Comparison of ENCODE assay signal across 9 mouse cellular contexts in genomic region chr12:16610936-16611335, GRCm38 (mm10). TPM values are rescaled to one million over a fixed set of nuclear protein-coding genes. Genes with fewer than 3 reads are reported as not detected.
DNase-seq lines count a peak whose midpoint lies in the region; ATAC-seq lines count a peak whose summit lies in the region.
"Had no signal": no experiment of that assay in that cellular context is flagged by ENCODE, and none has a peak within 500 bp of the region (broad histone marks: within the 10 kb centered on the region; RNA-seq: fewer than 3 reads in every experiment).

Lpin1 (minus strand) TSS chr12:16610966.

- H3K4me2 ChIP-seq in forebrain, embryonic 13.5 days = no peak within 1 kb of the TSS
- H3K4me2 ChIP-seq in forebrain, embryonic 11.5 days (ENCODE audit: low read depth, low read length, severe bottlenecking) = no peak within 1 kb of the TSS

- DNase-seq in forebrain, embryonic 11.5 days (ENCODE audit: low spot score) = no peak
- no peak for DNase-seq in urinary bladder, adult 2 months (ENCODE audit: low spot score)
- DNase-seq in urinary bladder, postnatal 10 days (ENCODE audit: low spot score) = no peak
- DNase-seq in layer of hippocampus, postnatal 14 days (ENCODE audit: low spot score in 2 of 2) = no peak
- DNase-seq in urinary bladder, adult 18-20 months (ENCODE audit: low spot score in 2 of 2) = no peak
- DNase-seq in thymus, postnatal 0 days (ENCODE audit: low spot score) = no peak

- no peaks in the 10 kb centered on the region for H3K36me3 ChIP-seq in forebrain, embryonic 13.5 days (ENCODE audit: poor library complexity, severe bottlenecking)
- H3K36me3 ChIP-seq in forebrain, embryonic 11.5 days (ENCODE audit: control insufficient read depth, insufficient read depth, low read length) = no peaks in the 10 kb centered on the region

- peaks cover 7% of the 10 kb centered on the region for H3K4me1 ChIP-seq in forebrain, embryonic 13.5 days
- H3K4me1 ChIP-seq in forebrain, embryonic 11.5 days (replicated peaks; ENCODE audit: control insufficient read depth, insufficient read depth, low read length) = no peaks in the 10 kb centered on the region

- 84% methylated on average over 2 of the region's 2 CpGs for WGBS in forebrain, embryonic 13.5 days
- 92% methylated on average over 2 of the region's 2 CpGs for WGBS in forebrain, embryonic 11.5 days

- no peak within 1 kb of the TSS for H3K9ac ChIP-seq in forebrain, embryonic 13.5 days
- no peak within 1 kb of the TSS for H3K9ac ChIP-seq in forebrain, embryonic 11.5 days (ENCODE audit: low read length)

- H3K27ac ChIP-seq in forebrain, embryonic 13.5 days = no peak within 1 kb of the TSS
- no peak within 1 kb of the TSS for H3K27ac ChIP-seq in forebrain, embryonic 11.5 days (ENCODE audit: low read depth, low read length)

- no peak for ATAC-seq in forebrain, embryonic 13.5 days
- ATAC-seq in forebrain, embryonic 11.5 days (replicated peaks; ENCODE audit: low FRiP score) = no peak
- no peak for ATAC-seq in megakaryocyte, adult 5-6 weeks (ENCODE audit: poor library complexity, severe bottlenecking)

- no peaks in the 10 kb centered on the region for H3K9me3 ChIP-seq in forebrain, embryonic 13.5 days (replicated peaks)
- no peaks in the 10 kb centered on the region for H3K9me3 ChIP-seq in forebrain, embryonic 11.5 days (ENCODE audit: control insufficient read depth, low read length)

- no peak within 1 kb of the TSS for H3K4me3 ChIP-seq in forebrain, embryonic 13.5 days
- H3K4me3 ChIP-seq in forebrain, embryonic 11.5 days (ENCODE audit: low read depth, low read length) = no peak within 1 kb of the TSS
- H3K4me3 ChIP-seq: myocyte had no signal

- no peaks in the 10 kb centered on the region for H3K27me3 ChIP-seq in forebrain, embryonic 13.5 days
- H3K27me3 ChIP-seq in forebrain, embryonic 11.5 days (ENCODE audit: control insufficient read depth, insufficient read depth, low read length) = no peaks in the 10 kb centered on the region

RNA-seq across cellular contexts. Expression of gene Lpin1, which starts in this region (rescaled TPM):
- polyA plus RNA-seq in forebrain, embryonic 13.5 days (2015; fragmentation: Nextera tagmentation; extraction: Ambion mirVana) = 11.7 and 12.1 TPM in 2 replicates
- 6.6 and 7.3 TPM in 2 replicates for polyA plus RNA-seq in forebrain, embryonic 11.5 days (2014; fragmentation: Nextera tagmentation; extraction: Ambion mirVana)
- polyA plus RNA-seq in urinary bladder, adult 2 months (2012; rRNA removed) = 12.3 and 15.5 TPM in 2 replicates
- 10 to 100 TPM; 21.4 to 23.1 TPM for total RNA-seq in layer of hippocampus, postnatal 14 days (2021)
- 6.0 and 11.7 TPM in 2 replicates for total RNA-seq in megakaryocyte, adult 5-6 weeks (2015)
- 6.3 and 6.6 TPM in 2 replicates for total RNA-seq in megakaryocyte, adult 5-6 weeks (2017)
- 6.4 and 6.5 TPM in 2 replicates for polyA plus RNA-seq in thymus, postnatal 0 days (2015; fragmentation: Nextera tagmentation; extraction: Ambion mirVana)
